Mouse (Mus musculus): Measurements from ENCODE around the gene Stk4.

The Stk4 gene

DNA sequence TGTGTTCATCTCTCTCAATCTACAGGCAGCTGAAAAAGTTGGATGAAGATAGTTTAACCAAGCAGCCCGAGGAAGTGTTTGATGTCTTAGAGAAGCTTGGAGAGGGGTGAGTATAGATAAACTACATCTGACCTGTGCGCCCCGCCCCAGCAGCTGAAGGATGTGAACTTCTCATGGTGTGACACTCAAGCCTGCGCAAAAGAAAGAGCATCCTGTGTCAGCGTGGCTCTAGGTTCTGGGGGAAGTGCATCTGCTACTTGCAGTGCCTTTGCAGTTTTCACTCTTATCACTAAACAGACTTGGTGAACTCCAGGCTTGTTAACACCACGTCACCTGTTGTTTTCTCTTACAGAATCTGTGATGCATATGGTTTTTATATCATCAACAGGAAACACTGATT is 9.4 kb downstream of the Stk4 start:
- DNase-seq (ENCODE audit: low read depth, low spot score) = no peak

DNA sequence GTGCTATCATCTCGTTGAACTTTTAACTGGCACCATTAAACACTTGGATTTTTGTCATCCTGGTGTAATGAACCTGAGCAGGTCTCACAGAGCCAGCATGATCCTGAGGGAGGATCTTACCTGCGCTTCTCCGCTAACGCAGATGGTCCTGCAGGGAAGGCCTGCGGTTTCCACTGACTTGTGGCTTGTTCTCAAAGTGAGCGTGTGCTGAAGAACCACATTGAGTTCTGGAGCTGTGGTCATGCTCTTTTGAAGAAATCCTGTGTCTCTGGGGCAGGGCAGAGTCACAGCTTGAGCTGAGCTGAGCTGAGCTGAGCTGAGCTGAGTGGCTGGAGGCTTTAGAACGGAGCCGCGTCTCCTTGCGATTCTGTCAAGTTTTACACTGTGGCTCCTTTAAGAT is 11.5 kb downstream of the Stk4 start:
- DNase-seq (ENCODE audit: low read depth, low spot score) = no peak

DNA sequence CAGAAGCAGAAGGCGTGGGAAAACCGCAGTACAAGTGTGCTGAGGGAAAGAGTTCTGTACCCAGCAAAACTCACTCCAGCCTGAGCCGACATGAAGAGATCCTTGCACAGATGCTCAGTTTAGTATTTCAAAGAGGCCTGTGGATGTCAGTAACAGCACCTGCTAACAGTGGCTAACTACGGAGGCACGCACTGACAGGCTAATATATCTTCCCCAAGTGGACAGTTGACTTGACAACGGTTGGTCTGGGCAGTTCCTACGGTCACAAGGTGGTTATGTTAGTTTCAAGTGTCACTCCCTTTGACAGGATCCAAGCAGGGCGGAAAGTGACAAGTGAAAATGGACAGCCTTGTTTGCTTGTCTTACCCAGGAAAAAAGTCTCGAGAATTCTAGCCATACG is 12.1 kb downstream of the Stk4 start:
- DNase-seq (ENCODE audit: low read depth, low spot score) = no peak

DNA sequence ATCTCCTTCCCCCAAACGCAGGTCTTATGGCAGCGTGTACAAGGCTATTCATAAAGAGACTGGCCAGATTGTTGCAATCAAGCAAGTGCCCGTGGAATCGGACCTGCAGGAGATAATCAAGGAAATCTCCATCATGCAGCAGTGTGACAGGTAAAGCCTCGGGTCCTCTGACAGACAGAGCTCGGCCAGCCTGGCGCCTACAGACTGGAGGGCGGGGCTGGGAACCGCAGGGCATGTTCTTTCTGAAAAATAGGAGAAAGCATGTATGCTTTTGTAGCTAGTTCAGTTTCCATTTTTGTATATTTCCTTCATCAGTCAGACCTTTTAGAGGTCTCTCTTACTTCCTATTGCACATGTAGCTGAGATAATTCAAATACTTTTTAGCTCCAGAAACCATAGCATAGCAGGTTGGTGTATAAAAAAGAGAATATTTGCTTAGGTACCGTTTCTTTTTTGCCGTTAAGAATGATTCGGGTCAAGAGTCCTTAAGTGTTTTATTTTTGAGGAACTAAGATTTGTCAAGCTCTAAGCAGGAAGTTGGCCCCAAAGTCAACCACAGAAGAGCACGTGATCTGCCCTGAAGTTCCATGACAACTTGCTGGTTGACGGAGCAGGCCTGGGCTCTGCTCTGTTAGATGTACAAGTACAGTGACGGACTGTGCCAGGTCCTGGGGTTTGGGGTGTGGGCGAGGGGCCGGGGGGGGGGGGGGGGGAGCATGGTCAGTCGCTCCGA is 13.7 kb downstream of the Stk4 start:
- DNase-seq (ENCODE audit: low read depth, low spot score) = peak; percentile 89

DNA sequence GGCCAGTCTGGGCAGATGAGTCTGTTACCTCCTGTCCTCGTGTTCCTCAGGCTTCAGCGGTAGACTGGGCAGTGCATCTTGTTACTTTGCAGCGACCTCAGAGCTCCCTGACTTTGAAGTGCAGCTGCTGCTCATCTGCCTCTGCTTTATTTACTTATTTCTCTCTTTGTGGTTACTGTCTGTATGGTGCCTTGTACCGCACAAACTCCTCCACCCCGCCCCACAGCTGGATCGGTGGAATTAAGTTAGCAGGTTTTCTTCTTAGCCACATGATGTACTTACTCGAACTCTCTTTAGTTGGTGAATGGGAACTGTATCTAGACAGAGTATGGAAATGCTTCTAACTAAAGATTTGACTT is 14.2 kb downstream of the Stk4 start:
- peak; percentile 74 for DNase-seq (ENCODE audit: low read depth, low spot score)

DNA sequence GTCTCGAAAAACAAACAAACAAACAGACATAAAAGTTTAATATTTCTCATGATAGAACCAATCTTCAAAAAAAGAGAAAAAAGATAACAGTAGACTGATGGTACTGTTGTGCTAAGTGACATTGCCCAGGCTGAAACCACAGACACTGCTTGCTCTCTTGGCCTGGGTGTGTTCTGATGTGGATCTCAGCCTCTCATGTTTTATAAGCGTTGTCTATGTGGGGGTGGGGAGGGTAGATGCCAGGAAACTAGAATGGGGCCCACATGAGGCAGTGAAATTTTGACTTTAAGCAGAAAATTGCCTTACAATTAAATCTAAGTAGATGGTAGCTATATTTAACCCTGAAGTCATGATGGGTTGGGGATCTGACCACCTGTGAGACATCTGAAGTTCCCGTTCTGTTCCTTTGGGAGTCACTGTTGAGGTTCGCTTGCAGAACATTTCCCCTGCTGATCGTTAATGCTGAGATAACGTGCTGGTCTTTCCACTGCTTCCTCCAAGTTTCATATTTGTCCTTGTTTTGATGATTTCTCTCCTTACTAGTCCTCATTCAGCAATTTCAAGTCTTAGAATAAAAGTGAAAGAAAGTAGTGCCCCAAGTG is 17.4 kb downstream of the Stk4 start:
- no peak for DNase-seq (ENCODE audit: low read depth, low spot score)

DNA sequence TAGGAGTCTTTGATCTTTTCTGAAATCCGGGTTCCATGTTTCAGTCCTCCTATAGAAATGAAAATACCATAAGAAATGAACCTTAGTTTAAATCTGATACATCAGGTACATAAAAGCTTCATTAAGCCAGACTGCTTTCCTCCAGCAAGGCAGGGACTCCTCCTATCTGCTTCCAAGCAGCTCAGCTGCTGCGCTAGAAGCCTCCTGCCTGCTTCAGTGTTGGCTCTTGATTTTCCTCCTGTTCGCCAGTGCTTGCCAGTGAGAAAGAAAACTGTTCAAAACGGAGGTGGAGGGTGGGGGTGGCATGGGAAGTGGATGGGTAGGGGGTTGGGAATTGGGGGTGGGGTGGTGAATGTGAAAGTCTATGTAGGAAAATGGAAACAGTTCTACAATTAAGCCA is 19.4 kb downstream of the Stk4 start:
- no peak for DNase-seq (ENCODE audit: low read depth, low spot score)

DNA sequence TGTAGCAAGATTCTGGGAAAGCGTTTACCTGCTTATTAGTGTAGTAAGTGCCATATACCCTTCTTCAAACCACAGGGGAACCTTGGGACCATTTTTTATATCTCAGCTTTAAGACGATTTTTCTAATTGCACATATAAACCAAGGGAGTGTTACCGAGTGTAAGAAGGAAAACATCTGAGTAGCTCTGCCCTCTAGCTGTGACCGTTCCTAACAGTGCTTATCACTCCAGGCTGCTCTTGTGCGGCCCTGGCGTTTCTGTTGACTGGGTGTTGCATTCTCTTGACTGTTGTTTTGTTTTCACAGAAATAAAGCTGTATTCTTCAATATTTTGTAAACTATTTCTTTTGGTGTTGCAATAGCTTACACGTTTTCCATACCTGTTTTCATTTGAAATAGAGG is 24.0 kb downstream of the Stk4 start:
- DNase-seq (ENCODE audit: low read depth, low spot score) = no peak

DNA sequence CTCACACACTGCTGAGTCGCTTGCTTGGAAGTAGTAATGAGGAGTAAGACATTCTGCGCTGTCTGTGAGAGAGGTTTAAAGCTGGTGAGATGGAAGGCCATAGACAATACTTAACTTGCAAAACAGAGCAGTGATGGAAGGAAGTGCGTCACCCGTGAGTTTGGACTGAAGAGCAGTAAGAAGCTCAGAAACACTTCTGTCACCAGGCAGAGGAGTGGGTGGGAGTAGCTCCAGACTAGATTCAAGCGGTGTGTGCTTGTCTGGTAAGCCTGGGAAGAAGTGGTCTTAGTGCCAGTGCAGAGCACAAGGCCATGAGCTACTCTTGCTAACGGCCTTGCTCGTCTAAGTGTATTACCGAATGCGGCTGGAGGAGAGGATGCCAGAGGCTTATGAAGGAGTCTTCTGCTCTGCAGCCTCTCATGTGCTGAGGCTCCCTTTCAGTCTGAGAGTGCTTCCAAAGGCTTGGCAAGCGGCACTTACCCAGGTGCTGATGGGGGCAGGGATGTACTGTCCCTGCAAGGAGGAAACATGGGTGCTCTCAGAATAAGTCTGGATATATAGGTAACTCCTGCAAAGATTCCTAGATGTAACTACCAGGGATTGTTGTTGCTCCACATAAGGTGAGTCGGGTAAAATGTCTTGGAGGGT is 28.6 kb downstream of the Stk4 start:
- no peak for DNase-seq (ENCODE audit: low read depth, low spot score)

DNA sequence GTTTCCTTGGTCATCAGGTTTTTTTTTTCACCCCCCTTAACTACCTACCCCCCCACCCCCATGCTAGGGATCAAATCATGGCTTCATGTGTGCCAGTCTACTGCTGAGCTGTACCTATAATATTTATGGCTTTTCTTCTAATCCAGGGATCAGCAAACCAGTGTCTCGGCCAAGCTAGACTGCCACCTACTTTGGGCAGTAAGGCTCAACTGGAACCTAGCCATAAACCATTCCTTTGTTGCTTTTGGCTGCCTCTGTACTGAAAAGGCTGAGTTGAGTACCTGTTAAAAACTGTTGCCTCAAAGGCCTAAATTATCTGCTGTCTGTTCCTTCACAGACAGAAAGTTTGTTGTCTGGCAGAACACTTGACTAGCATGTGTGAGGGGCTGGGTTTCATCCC is 31.8 kb downstream of the Stk4 start:
- no peak for DNase-seq (ENCODE audit: low read depth, low spot score)

DNA sequence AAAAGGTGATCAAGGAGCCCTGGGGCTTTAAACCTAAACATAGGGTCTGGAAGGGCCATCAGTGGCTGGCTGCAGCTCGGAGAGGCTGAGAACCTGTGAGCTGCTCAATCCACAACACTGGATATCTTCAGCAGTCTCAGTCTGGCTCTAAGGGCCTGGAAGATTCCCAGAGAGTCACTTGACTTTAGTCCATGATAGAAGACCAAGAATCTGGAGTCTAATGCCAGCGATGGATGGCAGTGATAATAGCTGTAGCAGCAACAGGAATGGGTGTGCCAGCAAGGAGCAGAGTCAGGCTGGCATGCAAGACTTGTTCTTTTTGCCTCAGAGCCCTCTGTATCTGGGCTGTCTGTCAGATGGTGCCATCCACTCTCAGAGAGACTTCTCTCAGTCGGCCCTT is 32.2 kb downstream of the Stk4 start:
- no peak for DNase-seq (ENCODE audit: low read depth, low spot score)

DNA sequence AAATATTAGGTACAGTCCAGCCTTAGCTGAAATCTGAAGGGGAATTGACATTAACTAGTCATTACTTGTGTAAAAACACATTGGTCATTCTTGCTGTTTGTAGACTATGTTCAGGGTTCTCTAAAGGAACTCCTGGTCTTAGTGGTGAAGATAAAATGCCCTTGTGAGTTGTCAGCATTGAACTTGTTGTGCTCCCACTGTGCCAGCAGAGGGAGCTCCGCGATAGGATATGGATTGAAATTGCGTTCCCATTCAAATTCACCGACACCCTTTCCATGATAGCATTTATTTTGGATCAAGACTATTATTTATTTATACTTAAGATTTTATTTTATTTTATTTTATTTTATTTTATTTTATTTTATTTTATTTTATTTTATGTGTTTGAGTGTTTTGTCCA is 33.4 kb downstream of the Stk4 start:
- peak; percentile 57 for DNase-seq (ENCODE audit: low read depth, low spot score)

DNA sequence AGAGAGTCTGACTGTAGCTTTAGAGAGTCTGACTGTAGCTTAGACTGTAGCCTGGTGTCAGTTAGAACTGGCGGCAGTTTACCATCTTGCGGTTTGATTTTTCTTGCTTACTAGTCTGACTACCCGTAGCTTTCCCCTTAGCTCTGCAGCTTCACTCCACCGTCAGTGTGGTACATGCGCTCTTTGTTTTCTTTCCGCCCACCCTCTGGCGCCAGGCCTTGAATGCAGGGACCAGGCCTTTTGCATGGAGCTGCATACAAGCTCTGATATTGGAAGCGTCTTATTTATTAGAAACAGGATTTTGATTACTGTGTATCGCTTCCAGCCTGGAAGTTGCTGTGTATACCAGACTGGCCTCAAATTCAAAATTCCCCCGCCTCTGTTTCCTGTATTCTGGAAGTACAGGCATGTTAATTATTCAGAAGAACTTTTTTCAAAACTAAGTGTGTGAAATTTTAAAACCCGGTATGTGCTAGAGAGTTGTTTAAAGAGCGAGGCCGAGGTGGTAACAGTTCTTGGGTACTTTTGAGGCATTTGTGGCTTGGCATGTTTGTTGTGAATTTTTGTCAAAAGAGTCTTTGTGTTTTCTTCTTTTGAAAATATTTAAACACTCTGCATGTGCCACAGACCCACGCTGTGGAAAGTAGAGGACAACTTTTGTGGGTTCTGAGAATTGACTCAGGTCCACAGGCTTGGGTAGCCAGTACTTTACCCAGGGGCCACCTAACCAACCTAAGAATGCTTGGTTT is 36.3 kb downstream of the Stk4 start:
- DNase-seq (ENCODE audit: low read depth, low spot score) = no peak

DNA sequence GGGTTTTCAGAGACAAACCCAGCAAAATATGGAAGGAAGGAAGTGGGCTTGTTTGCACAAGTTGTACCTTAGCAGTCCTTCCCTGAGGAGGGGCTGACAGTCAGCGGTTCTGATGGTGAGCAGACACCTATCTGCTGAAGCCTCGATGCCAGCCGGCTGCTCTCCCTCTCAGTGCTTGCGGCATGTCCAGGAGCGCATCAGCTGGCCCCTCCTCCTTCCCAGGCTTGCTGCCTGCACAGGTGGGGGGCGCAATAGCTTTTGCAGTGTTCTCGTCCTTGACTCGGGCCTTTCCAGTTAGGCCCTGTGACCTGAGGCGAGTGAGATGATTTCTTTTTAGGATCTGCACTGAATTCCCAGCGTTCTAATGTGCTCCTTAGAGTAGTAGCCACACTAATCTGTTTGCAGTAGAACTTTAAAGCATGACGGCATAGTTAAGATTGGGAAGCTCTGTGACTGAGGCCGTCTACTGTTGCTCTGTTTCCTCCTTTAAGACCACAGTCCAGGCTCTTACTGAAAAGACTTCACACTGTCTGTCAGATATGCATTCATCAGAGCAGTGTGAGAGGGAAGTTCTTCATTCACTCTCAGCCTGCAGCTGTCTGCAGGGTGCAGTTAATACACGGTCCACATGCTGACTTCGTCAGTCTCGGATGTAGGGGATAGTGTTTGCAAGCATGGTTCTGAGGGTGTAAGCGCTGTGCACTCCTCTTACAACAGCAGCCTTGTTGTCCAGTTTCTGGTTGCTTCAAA is 37.2 kb downstream of the Stk4 start:
- no peak for DNase-seq (ENCODE audit: low read depth, low spot score)

DNA sequence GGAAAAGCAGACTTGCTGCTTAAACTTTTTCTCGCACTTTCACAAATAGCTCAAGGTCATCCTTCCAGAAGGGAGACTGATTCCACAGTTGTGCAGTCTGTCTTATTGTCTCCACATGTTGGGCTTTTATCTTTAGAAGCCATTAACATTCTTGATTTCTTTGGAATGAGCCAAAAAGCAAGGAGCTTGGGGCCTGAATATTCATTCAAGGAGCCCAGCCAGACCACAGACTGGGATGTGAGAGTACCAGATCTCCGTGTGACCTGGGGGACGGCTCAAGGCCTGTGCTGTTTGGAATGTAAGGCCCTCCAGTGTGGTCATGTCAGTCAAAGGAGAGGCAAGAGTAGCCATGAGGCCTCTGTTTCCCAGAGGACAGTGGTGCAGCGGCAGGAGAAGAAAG is 38.4 kb downstream of the Stk4 start:
- no peak for DNase-seq (ENCODE audit: low read depth, low spot score)

DNA sequence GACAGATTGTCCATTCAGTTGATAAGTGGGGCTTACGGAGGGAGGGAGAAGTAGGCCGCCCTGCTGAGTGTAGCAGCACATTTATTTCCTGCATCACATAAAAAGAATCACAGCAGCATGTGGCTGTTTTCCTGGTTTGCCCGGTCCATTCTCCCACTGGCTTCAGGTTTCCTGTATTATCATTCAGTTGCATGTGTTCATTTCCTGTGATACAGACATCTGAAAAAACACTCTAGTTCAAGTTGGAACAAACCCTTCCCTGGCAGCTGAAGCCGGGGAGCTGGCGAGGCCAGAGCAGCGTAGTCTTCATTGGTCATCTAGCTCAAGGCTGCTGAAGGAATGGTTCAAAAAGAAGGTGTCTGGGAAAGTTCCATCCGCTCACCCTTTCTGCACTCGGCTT is 41.4 kb downstream of the Stk4 start:
- no peak for DNase-seq (ENCODE audit: low read depth, low spot score)

DNA sequence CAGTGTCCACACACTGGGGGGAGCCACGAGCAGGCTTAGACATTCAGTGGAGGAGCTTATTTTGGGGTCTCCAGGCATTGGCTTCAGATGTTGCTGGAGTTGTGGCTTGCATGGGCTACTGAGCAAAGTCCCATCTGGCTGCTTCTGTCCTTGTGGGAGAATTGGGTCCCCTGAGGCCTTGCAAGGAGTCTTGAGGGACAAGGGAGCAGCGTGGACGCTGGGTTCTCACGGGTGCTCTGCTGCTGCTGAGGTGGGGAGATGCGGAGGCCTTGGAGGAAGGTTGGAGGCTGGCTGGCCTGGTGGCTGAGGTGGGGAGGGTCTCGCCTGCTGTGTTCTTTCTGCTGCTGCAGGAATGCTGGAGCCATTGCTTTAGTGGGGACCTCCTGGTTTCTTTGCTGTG is 43.9 kb downstream of the Stk4 start:
- no peak for DNase-seq (ENCODE audit: low read depth, low spot score)

DNA sequence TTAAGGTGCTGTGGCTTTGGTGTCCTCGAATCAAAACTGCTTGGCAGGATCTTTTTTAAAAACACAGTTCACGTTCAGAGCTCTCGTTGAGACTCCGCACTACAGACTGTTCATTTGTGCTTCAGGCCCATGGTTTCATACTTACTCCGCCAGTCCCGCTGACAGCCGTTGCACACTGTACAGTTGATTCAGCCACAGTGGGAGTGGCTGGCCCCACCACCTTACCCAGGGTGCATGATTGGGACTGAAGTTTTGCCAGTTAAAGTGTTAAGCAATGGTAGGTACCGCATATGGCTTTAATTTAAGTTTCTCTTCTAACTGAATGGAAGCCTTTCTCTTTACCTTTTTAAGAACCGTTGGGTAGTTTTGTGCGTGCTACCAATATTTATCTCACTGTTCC is 45.4 kb downstream of the Stk4 start:
- DNase-seq (ENCODE audit: low read depth, low spot score) = no peak

DNA sequence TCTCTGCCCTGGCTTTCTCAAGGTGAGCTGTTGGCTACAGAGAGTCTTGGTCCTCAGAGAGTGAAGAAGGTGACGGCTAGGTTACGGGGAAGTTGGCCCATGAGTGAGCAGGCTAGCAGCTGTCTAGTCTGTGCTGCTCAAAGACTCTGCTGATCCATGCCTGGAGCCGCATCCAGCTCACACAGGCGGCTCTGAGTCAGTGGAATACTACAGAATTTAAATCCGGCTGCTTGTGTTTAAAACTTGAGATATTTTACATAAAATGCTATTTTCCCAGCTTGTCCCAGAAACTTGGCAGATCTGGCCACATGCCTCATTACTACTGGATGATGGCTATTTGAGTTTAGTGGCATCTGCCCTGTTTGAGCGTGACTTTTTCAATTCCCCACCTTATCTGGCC is 49.4 kb downstream of the Stk4 start:
- no peak for DNase-seq (ENCODE audit: low read depth, low spot score)

DNA sequence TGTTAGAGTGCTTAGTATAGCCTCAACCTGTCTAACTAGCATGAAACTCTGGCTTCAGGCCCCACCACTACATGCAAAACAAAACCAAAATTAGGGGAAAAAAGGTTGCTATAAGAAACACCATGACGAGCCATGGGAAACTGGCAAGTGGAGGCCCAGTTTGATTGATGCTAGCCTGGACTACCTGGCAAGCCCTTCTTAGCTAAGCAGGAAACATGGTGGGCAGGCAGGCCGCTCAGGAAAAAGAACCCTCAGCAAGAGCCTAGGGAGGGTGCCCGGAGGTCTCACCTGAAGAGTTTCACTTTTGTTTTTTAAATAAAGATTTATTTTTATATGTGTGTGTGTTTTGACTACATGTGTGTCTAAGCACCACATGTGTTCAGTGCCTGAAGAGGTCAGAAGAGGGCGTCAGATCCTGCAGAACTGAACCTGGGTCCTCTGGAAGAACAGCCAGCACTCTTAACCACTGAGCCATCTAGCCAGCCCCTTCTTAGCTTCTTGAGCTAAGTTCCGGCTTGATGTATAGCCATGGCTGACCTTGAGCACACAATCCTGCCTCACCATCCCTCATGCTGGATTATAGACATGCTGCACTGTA is 53.1 kb downstream of the Stk4 start:
- peak; percentile 77 for DNase-seq (ENCODE audit: low read depth, low spot score)

DNA sequence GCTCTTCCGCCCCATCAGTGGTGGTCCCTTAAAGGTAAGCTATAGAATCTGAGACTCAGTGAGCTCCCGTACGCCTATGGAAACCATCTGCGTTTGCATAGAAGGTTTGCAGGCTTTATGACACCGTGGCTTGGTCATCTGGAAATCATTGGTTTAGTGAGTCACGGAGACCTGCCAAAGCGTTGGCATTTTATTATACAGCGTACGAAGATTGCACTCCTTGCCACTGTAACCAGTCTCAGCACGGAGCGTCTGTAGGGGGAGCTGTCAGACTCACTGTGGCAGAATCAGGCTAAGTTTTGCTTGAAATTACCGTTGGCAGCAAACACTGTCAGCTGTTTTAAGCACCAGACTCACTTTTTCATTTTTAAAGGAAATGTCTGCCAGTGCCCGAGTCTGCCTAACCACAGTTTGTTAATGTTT is 56.4 kb downstream of the Stk4 start:
- peak; percentile 79 for DNase-seq (ENCODE audit: low read depth, low spot score)
